Mouse (Mus musculus) adrenal gland, adult 8-10 months (tissue): ENCODE data around the gene Nkx2-3. TPM values are rescaled to one million over a fixed set of nuclear protein-coding genes. Genes with fewer than 3 reads are reported as not detected.
A peak's percentile ranks its signal among the peaks of the same experiment; 100 is the strongest.

Source experiments
- DNase-seq: peaks from one replicate; pipeline ENCODE4 v3.0.0; 2022
- total RNA-seq, 4 experiments: library from RNA; stranded (reverse); gene quantifications; 2 replicates each; pipeline ENCODE4 v1.2.4; 2022

Nkx2-3 gene
- total RNA-seq, 4 experiments from 2014 or later: not detected

DNA sequence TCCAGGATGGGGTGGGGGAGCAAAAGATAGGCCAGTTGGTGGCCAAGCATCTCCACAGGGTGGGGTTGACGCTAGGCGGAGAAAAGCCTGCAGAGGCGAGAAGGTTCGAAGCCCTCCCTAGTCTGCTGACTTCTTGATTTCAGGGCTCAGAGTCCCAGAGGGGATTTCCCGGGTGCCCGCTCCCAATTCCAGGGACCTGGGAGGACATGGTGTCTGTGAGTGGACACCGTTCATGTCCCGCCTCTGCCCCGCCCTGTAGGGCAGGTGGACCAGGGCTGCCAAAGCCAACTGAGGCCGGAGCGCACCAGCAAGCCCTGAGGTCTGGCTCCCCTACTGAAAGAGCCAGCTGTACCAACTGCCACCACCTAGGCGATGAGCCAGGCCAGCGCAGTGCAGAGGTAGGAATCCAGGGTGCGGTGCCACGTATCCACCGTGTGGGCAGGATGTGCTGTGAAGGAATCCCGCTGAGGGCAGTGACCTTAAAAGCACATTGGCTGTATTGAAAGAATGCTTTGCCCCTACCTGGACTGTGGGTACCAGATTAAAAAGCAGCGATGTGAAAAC, 7.9 kb downstream of the Nkx2-3 start:
- DNase-seq: no peak

DNA sequence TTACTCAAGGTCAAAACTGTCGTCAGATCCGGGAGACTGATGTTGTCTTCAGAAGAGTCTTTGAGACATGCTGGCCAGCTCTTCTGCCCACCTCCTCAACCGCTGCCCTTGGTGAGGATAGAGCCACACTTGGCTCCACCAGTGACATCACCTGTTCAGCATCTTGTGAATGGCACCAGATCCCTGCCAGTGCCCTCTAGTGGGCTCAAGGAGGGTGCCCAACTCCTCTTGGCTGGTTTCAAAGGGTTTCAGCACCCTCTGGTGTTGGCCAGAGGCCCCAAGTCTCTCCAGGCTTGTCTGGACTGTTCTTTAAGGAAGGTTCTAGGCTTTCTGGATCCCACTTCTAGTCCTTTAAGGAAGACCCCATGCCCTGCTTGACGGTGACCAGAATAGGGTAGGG, 11.8 kb downstream of the Nkx2-3 start:
- DNase-seq: peak; percentile 54

GRCm38 (mm10) chr19:43626160-43626559, 14.0 kb downstream of the Nkx2-3 start:
- no peak for DNase-seq

DNA sequence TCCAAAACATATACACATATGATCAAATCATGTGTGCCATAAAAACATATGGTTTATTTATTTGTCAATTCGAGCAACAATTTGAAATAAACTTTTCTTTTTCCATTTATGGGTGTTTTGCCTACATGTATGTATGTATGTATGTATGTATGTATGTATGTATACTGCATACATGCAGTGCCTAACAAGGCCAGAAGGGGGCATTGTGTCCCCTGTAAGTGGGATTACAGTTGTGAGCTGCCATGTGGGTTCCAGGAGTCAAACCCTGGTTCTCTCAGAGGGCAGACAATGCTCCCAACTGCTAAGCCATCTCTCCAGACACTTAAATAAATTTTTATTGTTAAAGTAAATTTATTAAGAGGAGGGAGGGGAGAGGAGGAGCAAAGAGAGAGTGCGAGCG, 15.2 kb downstream of the Nkx2-3 start:
- DNase-seq: no peak

DNA sequence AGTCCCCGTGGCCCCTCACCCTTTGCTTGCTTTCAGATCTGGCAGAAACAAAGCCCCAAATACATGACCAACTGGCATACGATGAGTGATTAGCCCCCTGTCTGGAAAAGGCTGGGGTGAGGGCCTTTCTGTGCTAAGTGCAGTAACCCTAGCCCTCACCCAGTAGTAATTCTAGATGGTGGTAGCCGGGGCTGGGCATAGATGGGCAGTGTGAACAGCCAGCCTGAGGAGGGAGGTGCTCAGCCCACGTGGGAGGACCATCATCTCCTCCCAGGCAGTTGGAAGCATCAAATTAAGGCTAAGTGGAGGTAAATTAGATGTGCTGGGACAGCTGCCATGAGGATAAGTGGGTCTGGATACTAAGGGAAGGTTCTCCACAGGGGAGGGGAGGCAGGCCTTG, 17.0 kb downstream of the Nkx2-3 start:
- DNase-seq: no peak

GRCm38 (mm10) chr19:43630466-43631251, 18.5 kb downstream of the Nkx2-3 start:
- peak; percentile 76 for DNase-seq

DNA sequence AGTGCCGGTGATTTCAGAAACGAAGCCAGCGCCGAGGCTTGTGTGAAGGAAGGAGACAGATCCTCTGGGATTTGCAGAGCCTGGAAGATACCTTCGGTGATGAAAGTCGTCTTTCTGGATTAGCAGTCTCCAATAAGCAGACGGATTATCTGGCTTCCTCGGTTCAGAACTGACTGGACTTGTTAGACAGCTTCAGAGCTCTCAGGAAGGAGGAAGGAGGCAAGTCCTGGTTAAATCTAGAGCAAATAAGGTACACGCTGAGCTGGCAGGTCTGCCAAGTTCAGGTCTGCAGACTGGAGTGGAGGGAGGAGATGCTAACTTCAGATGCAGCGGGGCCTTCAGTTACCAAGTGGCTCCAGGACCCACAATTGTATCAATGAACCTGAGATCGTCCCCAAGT, 29.7 kb downstream of the Nkx2-3 start:
- DNase-seq: no peak

GRCm38 (mm10) chr19:43642843-43643242, 30.7 kb downstream of the Nkx2-3 start:
- no peak for DNase-seq

- DNase-seq: no peak
These were observed 33.4 kb downstream of the Nkx2-3 start for GRCm38 (mm10) chr19:43645508-43645907.

GRCm38 (mm10) chr19:43646852-43647251, 34.7 kb downstream of the Nkx2-3 start:
- DNase-seq: no peak

GRCm38 (mm10) chr19:43647261-43647660, 35.1 kb downstream of the Nkx2-3 start:
- DNase-seq: no peak

GRCm38 (mm10) chr19:43648343-43648742, 36.2 kb downstream of the Nkx2-3 start:
- DNase-seq: no peak

- DNase-seq: no peak
These were observed 39.2 kb downstream of the Nkx2-3 start for GRCm38 (mm10) chr19:43651241-43651785.

DNA sequence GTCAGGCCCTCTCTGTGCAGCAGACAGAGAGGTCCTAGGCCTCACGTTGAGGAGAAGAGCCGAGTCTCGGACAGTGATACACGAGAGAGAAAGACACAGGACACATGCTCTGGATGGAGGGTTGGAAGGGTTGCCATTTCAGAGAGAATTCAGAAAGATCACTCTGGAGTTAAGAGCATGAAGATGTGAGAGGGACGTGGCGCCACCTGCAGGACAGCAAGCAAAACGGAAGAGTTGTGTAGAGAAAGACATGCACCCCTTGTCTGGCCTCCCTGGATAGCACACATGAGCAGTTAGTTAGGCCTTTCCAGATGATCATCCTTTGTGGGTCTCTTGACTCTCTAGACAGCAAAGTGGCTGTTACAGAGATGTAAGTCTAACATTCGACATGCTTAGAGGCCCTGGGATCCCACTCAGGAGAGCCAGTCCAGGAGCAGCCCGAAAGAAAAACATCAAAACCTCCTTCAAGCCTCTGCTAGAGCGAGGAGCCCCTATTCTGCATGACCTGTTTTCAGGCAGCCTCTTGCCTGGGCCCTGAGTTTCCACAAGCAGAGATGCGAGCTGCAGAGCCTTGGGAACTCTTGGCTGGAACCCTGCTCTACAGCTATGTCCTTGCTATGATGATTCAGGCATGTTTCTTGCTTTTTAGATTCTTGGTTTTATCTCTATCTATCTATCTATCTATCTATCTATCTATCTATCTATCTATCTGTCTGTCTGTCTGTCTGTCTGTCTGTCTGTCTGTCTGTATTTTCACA, 43.8 kb downstream of the Nkx2-3 start:
- DNase-seq: no peak

- DNase-seq: peak; percentile 56
These were observed 47.5 kb downstream of the Nkx2-3 start for GRCm38 (mm10) chr19:43659632-43660031.

GRCm38 (mm10) chr19:43660774-43661173, 48.6 kb downstream of the Nkx2-3 start:
- no peak for DNase-seq

GRCm38 (mm10) chr19:43662176-43662967, 50.2 kb downstream of the Nkx2-3 start:
- DNase-seq: no peak

- no peak for DNase-seq
These were observed 51.3 kb downstream of the Nkx2-3 start for GRCm38 (mm10) chr19:43663471-43663870.
